Mouse (Mus musculus): ENCODE results near the gene Irgc1. TPM values are rescaled to one million over a fixed set of nuclear protein-coding genes. Genes with fewer than 3 reads are reported as not detected.

Irgc1 gene
- polyA plus RNA-seq, 1 experiment from 2014 or later = not detected

DNA sequence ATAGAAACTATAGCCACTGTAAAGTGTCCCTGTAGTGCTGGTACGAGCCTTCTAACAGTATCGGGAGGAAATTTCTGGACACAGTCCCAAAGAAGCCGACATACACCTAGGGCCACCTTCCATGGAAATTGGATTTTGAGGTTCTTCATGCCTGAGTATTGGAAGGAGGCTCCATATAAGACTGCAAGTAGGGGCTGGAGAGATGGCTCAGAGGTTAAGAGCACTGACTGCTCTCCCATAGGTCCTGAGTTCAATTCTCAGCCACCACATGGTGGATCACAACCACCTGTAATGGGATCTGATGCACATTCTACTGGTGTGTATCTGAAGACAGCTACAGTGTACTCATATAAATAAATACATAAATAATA is 52.0 kb downstream of the Irgc1 start:
- Histone ChIP-seq H3K9me3 (ENCODE audit: low read depth, low read length) (0 out of 2 replicates have a peak, but pooled peaks cover 3% of the 10 kb centered on the region), H3K27me3 (ENCODE audit: insufficient read depth, low read length) (no peaks in the 10 kb centered on the region), H3K4me2 (peak overlapping the region; percentile 69), H3K4me3 (ENCODE audit: low read depth, low read length) (peak overlapping the region; percentile 61), H3K36me3 (ENCODE audit: insufficient read depth) (peaks cover 22% of the 10 kb centered on the region), H3K9ac (peak overlapping the region; percentile 61), H3K4me1 (ENCODE audit: insufficient read depth) (no peaks in the 10 kb centered on the region), H3K27ac (ENCODE audit: low read depth) (peak overlapping the region; percentile 97; the same call in 1 of the 2 replicates)
- DNase-seq = no peak
- 9% methylated on average over 3 of the region's 3 CpGs for WGBS
- no peak for ATAC-seq (ENCODE audit: insufficient read depth)
- TF ChIP-seq CTCF (IDR thresholded peaks at IDR 0.05; ENCODE audit: low read depth) = no peak

- Histone ChIP-seq H3K36me3 (ENCODE audit: insufficient read depth) (peaks cover 16% of the 10 kb centered on the region), H3K4me2 (peak within 1 kb of the TSS; percentile 69), H3K9me3 (ENCODE audit: low read depth, low read length) (0 out of 2 replicates have a peak, but pooled peaks cover 3% of the 10 kb centered on the region), H3K4me1 (ENCODE audit: insufficient read depth) (no peaks in the 10 kb centered on the region), H3K4me3 (ENCODE audit: low read depth, low read length) (peak within 1 kb of the TSS; percentile 61), H3K9ac (peak within 1 kb of the TSS; percentile 61), H3K27ac (ENCODE audit: low read depth) (peak within 1 kb of the TSS; percentile 97), H3K27me3 (ENCODE audit: insufficient read depth, low read length) (no peaks in the 10 kb centered on the region)
- DNase-seq = peak; percentile 100
- WGBS = 2% methylated on average over 66 of the region's 66 CpGs
- ATAC-seq (ENCODE audit: insufficient read depth) = peak; percentile 95
- TF ChIP-seq CTCF (IDR thresholded peaks at IDR 0.05; ENCODE audit: low read depth) = no peak
Measured at GRCm38 (mm10) chr7:24399256-24400081, 52.6 kb downstream of the Irgc1 start, which contains the start of gene Smg9. Smg9 (plus strand) TSS chr7:24399619.

GRCm38 (mm10) chr7:24398364-24398913 is 53.7 kb downstream of the Irgc1 start:
- Histone ChIP-seq H3K27ac (ENCODE audit: low read depth) (no peak overlapping the region), H3K9me3 (ENCODE audit: low read depth, low read length) (0 out of 2 replicates have a peak, but pooled peaks cover 3% of the 10 kb centered on the region), H3K36me3 (ENCODE audit: insufficient read depth) (peaks cover 10% of the 10 kb centered on the region; the same call in 1 of the 2 replicates), H3K4me3 (ENCODE audit: low read depth, low read length) (no peak overlapping the region; the same call in 1 of the 2 replicates), H3K9ac (no peak overlapping the region), H3K4me1 (ENCODE audit: insufficient read depth) (no peaks in the 10 kb centered on the region), H3K27me3 (ENCODE audit: insufficient read depth, low read length) (no peaks in the 10 kb centered on the region), H3K4me2 (peak overlapping the region; percentile 69; the same call in 1 of the 2 replicates)
- ATAC-seq (ENCODE audit: insufficient read depth) = no peak
- 91% methylated on average over 8 of the region's 8 CpGs for WGBS
- TF ChIP-seq CTCF (IDR thresholded peaks at IDR 0.05; ENCODE audit: low read depth) = no peak
- DNase-seq = no peak

GRCm38 (mm10) chr7:24396832-24397231 is 55.3 kb downstream of the Irgc1 start:
- Histone ChIP-seq H3K4me3 (ENCODE audit: low read depth, low read length) (no peak overlapping the region), H3K4me2 (no peak overlapping the region), H3K36me3 (ENCODE audit: insufficient read depth) (0 out of 2 replicates have a peak, but pooled peaks cover 3% of the 10 kb centered on the region), H3K9ac (no peak overlapping the region), H3K4me1 (ENCODE audit: insufficient read depth) (no peaks in the 10 kb centered on the region), H3K9me3 (ENCODE audit: low read depth, low read length) (no peaks in the 10 kb centered on the region), H3K27me3 (ENCODE audit: insufficient read depth, low read length) (no peaks in the 10 kb centered on the region), H3K27ac (ENCODE audit: low read depth) (no peak overlapping the region)
- no peak for TF ChIP-seq CTCF (IDR thresholded peaks at IDR 0.05; ENCODE audit: low read depth)
- ATAC-seq (ENCODE audit: insufficient read depth) = no peak
- 63% methylated on average over 11 of the region's 11 CpGs for WGBS
- DNase-seq = no peak

DNA sequence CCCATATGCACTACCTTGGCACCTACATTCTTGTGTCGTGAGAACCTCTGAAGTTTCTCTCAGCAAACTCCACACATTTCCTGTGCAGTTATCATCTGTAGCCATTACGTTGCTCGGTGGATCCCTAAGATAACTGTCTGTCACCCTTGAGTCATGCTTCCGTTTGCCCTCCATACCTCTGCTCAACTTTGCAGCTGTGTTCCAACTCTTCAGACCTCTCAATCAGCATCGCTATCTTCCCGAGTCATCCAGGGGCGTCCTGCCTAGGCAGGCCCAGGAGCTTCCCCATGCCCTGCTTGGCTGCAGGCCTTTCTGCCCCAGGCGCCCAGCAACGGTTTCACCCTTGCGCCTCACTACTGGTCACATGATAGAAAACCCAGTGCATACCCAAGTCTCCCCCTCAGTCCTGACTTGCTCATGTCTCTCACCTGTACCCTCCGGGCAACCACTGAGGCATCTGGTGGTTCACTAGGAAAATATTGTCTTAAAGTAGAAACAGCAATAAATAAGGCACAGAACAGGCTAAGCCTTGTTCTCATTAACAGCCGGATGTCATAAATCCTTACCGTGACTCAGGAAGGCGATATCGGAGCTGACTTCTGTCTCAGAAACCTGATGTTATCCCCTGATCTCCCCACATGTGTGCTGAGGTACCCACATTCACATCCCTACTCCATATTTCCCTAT is 57.5 kb downstream of the Irgc1 start:
- Histone ChIP-seq H3K9ac (no peak overlapping the region), H3K36me3 (ENCODE audit: insufficient read depth) (no peaks in the 10 kb centered on the region), H3K4me1 (ENCODE audit: insufficient read depth) (no peaks in the 10 kb centered on the region), H3K27me3 (ENCODE audit: insufficient read depth, low read length) (no peaks in the 10 kb centered on the region), H3K27ac (ENCODE audit: low read depth) (no peak overlapping the region), H3K4me2 (no peak overlapping the region), H3K4me3 (ENCODE audit: low read depth, low read length) (no peak overlapping the region), H3K9me3 (ENCODE audit: low read depth, low read length) (no peaks in the 10 kb centered on the region)
- ATAC-seq (ENCODE audit: insufficient read depth) (no peak), DNase-seq (no peak)
- TF ChIP-seq CTCF (IDR thresholded peaks at IDR 0.05; ENCODE audit: low read depth) = no peak
- 74% methylated on average over 15 of the region's 15 CpGs for WGBS

GRCm38 (mm10) chr7:24394054-24394453 is 58.0 kb downstream of the Irgc1 start:
- Histone ChIP-seq H3K4me2 (no peak overlapping the region), H3K9ac (no peak overlapping the region), H3K4me1 (ENCODE audit: insufficient read depth) (no peaks in the 10 kb centered on the region), H3K27ac (ENCODE audit: low read depth) (no peak overlapping the region), H3K36me3 (ENCODE audit: insufficient read depth) (no peaks in the 10 kb centered on the region), H3K9me3 (ENCODE audit: low read depth, low read length) (no peaks in the 10 kb centered on the region), H3K4me3 (ENCODE audit: low read depth, low read length) (no peak overlapping the region), H3K27me3 (ENCODE audit: insufficient read depth, low read length) (no peaks in the 10 kb centered on the region)
- ATAC-seq (ENCODE audit: insufficient read depth) = no peak
- DNase-seq = no peak
- TF ChIP-seq CTCF (IDR thresholded peaks at IDR 0.05; ENCODE audit: low read depth) = no peak
- 86% methylated on average over 2 of the region's 3 CpGs for WGBS

DNA sequence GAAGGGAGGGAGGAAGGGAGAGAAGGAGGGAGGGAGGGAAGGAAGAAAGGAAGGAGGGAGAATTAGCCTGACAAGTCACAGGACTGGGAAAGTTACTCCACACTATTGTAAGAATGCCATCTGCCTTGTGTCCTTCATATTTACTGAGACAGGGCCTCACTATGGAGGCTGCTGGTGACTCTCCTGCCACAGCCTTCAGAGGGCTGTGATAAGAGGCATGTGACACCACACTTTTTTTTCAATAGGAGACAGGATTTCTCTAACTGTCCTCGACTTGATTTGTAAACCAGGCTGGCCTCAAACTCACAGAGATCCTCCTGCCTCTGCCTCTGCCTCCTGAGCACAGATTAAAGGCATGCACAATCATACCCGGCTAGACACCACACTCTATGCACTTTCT is 60.4 kb downstream of the Irgc1 start:
- Histone ChIP-seq H3K36me3 (ENCODE audit: insufficient read depth) (no peaks in the 10 kb centered on the region), H3K27me3 (ENCODE audit: insufficient read depth, low read length) (no peaks in the 10 kb centered on the region), H3K4me2 (no peak overlapping the region; the same call in 1 of the 2 replicates), H3K4me1 (ENCODE audit: insufficient read depth) (no peaks in the 10 kb centered on the region), H3K4me3 (ENCODE audit: low read depth, low read length) (no peak overlapping the region), H3K9ac (no peak overlapping the region), H3K9me3 (ENCODE audit: low read depth, low read length) (no peaks in the 10 kb centered on the region), H3K27ac (ENCODE audit: low read depth) (no peak overlapping the region)
- ATAC-seq (ENCODE audit: insufficient read depth) (no peak), DNase-seq (no peak)
- WGBS = 60% methylated on average over 2 of the region's 2 CpGs
- no peak for TF ChIP-seq CTCF (IDR thresholded peaks at IDR 0.05; ENCODE audit: low read depth)

Data from lung, embryonic 14.5 days (tissue).